Mouse (Mus musculus): ENCODE data around the gene Mgme1. TPM values are rescaled to one million over a fixed set of nuclear protein-coding genes. Genes with fewer than 3 reads are reported as not detected.

Mgme1 gene
- polyA plus RNA-seq, 1 experiment from 2014 or later = 5.4 TPM

DNA sequence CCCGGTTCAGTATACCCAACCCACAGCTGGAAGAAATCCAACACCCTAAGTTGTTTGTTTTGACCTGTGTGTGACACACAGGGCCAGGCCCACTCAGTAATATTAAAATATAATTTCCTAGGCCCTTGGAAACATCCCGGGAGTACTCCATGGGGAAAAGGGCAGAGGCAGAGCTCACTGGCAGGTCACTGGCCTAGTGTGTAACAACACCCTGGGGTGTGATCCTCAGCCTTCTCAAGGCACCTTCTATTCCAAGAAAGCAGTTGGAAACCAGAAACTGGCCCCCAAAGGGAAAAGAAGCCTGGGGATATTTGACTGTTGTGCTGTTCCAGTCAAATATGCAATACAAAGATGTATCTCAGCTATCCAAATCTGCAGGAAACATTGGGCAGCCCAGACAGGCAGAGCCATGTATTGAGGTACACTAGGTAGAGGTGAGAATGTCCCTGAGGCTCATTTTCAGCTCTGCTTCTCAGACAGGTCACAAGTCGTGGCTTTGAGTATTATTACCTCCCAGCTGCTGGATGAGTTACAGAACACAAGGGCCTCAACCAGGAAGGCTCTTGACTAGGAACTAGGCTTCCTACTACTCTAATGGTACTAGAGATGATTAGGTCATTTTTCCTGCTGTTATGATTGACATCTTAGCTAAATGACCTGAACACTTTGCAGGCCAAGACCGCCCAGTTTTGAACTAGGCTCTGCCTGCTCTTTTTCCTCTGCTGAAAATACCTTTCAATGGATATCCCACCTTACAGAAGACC lies 21.7 kb upstream of the Mgme1 start:
- TF ChIP-seq EP300 (IDR thresholded peaks at IDR 0.05; ENCODE audit: low read depth) = no peak
- no peak for TF ChIP-seq CTCF (IDR thresholded peaks at IDR 0.05; ENCODE audit: low read depth)
- Histone ChIP-seq H3K4me2 (ENCODE audit: low read depth, low read length) (no peak overlapping the region), H3K36me3 (replicated peaks; ENCODE audit: insufficient read depth, low read length) (peaks cover 42% of the 10 kb centered on the region), H3K9ac (replicated peaks) (no peak overlapping the region), H3K27ac (ENCODE audit: low read depth) (0 out of 2 replicates have a peak overlapping the region, but pooled peaks have one; percentile 16), H3K4me3 (ENCODE audit: low read depth, low read length) (no peak overlapping the region), H3K9me3 (ENCODE audit: low read length) (no peaks in the 10 kb centered on the region), H3K4me1 (ENCODE audit: insufficient read depth) (peaks cover 20% of the 10 kb centered on the region), H3K27me3 (ENCODE audit: insufficient read depth, low read length) (no peaks in the 10 kb centered on the region)
- DNase-seq (no peak), ATAC-seq (no peak)
- 55% methylated on average over 3 of the region's 4 CpGs for WGBS (ENCODE audit: insufficient replicate concordance)

DNA sequence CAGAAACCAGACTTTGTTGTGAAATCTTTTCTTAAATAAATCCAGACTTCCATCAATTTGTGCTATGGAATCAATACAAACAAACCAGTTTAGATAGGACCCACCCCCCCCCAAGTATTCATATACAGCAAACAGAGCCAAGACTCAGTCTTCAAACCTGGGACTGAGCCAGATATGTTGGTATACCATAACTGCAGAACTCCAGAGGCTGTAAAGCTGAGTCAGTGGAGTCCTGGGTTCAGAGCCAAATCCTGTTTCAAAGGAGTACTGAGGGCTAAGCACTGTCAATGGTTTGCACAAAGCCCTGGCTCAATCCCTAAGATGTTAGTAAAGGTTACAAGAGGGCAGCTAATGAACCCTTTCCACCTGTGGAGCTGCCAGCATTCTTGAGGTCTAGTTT lies 20.4 kb upstream of the Mgme1 start:
- Histone ChIP-seq H3K4me2 (ENCODE audit: low read depth, low read length) (no peak overlapping the region), H3K36me3 (replicated peaks; ENCODE audit: insufficient read depth, low read length) (peaks cover 55% of the 10 kb centered on the region), H3K27ac (ENCODE audit: low read depth) (no peak overlapping the region), H3K9ac (replicated peaks) (no peak overlapping the region), H3K27me3 (ENCODE audit: insufficient read depth, low read length) (no peaks in the 10 kb centered on the region), H3K4me1 (ENCODE audit: insufficient read depth) (peaks cover 20% of the 10 kb centered on the region), H3K9me3 (ENCODE audit: low read length) (no peaks in the 10 kb centered on the region), H3K4me3 (ENCODE audit: low read depth, low read length) (no peak overlapping the region)
- ATAC-seq = no peak
- TF ChIP-seq CTCF (IDR thresholded peaks at IDR 0.05; ENCODE audit: low read depth) = no peak
- TF ChIP-seq EP300 (IDR thresholded peaks at IDR 0.05; ENCODE audit: low read depth) = no peak
- no peak for DNase-seq

DNA sequence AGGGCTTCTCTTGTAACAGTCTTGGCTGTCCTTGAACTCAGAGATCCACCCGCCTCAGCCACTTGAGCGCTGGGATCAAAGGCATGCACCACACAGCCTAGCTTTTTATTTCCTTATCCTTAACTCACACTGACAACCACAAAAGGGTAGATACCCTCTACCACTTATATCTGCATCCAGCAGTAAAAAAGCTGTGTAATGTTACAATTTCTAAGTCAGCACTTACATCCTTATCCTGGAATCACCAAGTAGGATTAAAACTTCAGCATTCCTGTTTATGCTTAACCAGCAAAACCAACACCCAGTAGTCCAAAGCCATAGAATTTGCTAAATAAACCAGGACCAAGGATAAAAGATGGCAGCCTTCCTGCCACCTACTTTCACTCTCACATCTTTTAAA lies 7.6 kb upstream of the Mgme1 start:
- H3K4me3 ChIP-seq (ENCODE audit: low read depth, low read length) = no peak overlapping the region
- 65% methylated on average over 2 of the region's 2 CpGs for WGBS (ENCODE audit: insufficient replicate concordance)
- no peak overlapping the region for H3K4me2 ChIP-seq (ENCODE audit: low read depth, low read length)
- no peak overlapping the region for H3K27ac ChIP-seq (ENCODE audit: low read depth)
- H3K4me1 ChIP-seq (ENCODE audit: insufficient read depth) = peaks cover 49% of the 10 kb centered on the region
- H3K9ac ChIP-seq (replicated peaks) = no peak overlapping the region
- DNase-seq (no peak), ATAC-seq (no peak)
- no peak for TF ChIP-seq EP300 (IDR thresholded peaks at IDR 0.05; ENCODE audit: low read depth)
- peak; percentile 0; the same call in 1 of the 2 replicates for TF ChIP-seq CTCF (IDR thresholded peaks at IDR 0.05; ENCODE audit: low read depth)
- H3K36me3 ChIP-seq (replicated peaks; ENCODE audit: insufficient read depth, low read length) = peaks cover 47% of the 10 kb centered on the region
- no peaks in the 10 kb centered on the region for H3K27me3 ChIP-seq (ENCODE audit: insufficient read depth, low read length)
- no peaks in the 10 kb centered on the region for H3K9me3 ChIP-seq (ENCODE audit: low read length)

DNA sequence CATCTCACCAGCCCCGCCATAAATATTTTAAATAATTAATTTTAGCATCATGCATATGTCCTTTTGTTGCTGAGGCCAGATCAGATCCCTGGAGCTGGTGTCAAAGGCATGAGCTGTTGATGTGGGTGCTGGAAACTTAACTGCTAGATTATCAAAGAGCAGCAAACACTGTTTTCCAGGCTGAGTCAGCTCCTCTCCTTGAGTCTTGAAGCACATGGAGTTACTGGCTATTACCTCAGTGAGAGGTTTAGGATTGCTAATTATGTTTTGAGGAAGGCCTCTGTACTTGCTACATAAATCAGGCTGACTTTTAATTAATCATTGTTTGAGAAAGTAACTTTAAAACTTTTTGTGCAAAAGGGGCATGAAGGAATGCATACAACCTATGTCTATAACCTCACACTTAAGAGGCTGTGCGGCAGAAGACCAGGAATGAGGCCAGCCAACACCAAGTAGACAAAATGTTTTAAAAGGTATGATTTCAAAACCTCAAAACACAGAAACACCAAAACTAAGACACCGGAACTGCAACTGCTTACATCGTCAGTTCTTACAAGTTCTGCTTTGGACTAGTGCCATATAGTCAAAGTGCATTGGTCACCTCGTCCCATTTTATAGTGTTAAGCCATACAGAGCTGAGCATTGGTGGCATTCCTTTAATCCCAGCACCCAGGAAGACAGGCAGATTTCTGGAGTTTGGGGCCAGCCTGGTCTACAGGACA lies 5.9 kb upstream of the Mgme1 start:
- DNase-seq (no peak), ATAC-seq (0 out of 2 replicates have a peak, but pooled peaks have one; percentile 14)
- H3K4me1 ChIP-seq (ENCODE audit: insufficient read depth) = peaks cover 57% of the 10 kb centered on the region
- H3K4me2 ChIP-seq (ENCODE audit: low read depth, low read length) = 0 out of 2 replicates have a peak overlapping the region, but pooled peaks have one; percentile 18
- H3K4me3 ChIP-seq (ENCODE audit: low read depth, low read length) = no peak overlapping the region
- H3K27ac ChIP-seq (ENCODE audit: low read depth) = peak overlapping the region; percentile 46
- H3K9ac ChIP-seq (replicated peaks) = 0 out of 2 replicates have a peak overlapping the region, but pooled peaks have one; percentile 34
- H3K27me3 ChIP-seq (ENCODE audit: insufficient read depth, low read length) = no peaks in the 10 kb centered on the region
- 50% methylated on average over 5 of the region's 5 CpGs for WGBS (ENCODE audit: insufficient replicate concordance)
- peaks cover 34% of the 10 kb centered on the region for H3K36me3 ChIP-seq (replicated peaks; ENCODE audit: insufficient read depth, low read length)
- no peaks in the 10 kb centered on the region for H3K9me3 ChIP-seq (ENCODE audit: low read length)
- no peak for TF ChIP-seq EP300 (IDR thresholded peaks at IDR 0.05; ENCODE audit: low read depth)
- TF ChIP-seq CTCF (IDR thresholded peaks at IDR 0.05; ENCODE audit: low read depth) = no peak

DNA sequence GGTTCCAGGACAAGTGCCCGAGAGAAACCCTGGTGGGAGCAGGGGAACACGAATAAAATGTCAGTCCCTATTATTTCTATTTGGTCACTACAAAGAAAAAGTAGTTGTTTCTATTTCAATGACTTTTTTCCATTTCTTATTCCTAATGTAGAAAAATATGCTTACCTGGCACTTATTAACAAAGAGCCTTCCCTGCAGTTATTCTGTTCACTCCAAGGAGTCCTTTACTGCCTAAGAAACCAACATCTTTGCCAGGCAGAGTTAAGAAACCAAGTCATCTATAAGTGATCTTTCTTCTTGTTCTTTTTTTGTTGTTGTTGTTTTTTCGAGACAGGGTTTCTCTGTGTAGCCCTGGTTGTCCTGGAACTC lies 5.4 kb upstream of the Mgme1 start:
- no peak for ATAC-seq
- Histone ChIP-seq H3K9me3 (ENCODE audit: low read length) (no peaks in the 10 kb centered on the region), H3K36me3 (replicated peaks; ENCODE audit: insufficient read depth, low read length) (peaks cover 30% of the 10 kb centered on the region), H3K4me2 (ENCODE audit: low read depth, low read length) (peak overlapping the region; percentile 18; the same call in 1 of the 2 replicates), H3K9ac (replicated peaks) (0 out of 2 replicates have a peak overlapping the region, but pooled peaks have one; percentile 34), H3K4me1 (ENCODE audit: insufficient read depth) (peaks cover 57% of the 10 kb centered on the region), H3K4me3 (ENCODE audit: low read depth, low read length) (no peak overlapping the region), H3K27me3 (ENCODE audit: insufficient read depth, low read length) (no peaks in the 10 kb centered on the region), H3K27ac (ENCODE audit: low read depth) (peak overlapping the region; percentile 46)
- DNase-seq = no peak
- 77% methylated on average over 3 of the region's 3 CpGs for WGBS (ENCODE audit: insufficient replicate concordance)
- TF ChIP-seq EP300 (IDR thresholded peaks at IDR 0.05; ENCODE audit: low read depth) (no peak), CTCF (IDR thresholded peaks at IDR 0.05; ENCODE audit: low read depth) (no peak)

Measured in liver, postnatal 0 days (tissue).